Mouse (Mus musculus) left cerebral cortex, adult 2 months (tissue): ENCODE data around the gene Tex52. TPM values are rescaled to one million over a fixed set of nuclear protein-coding genes. Genes with fewer than 3 reads are reported as not detected.
A peak's percentile ranks its signal among the peaks of the same experiment; 100 is the strongest.
"Not testable (repeated sequence)": the region's sequence is repeated elsewhere in the genome, so short reads cannot be mapped to it uniquely, and the experiment has no call there.

Experiments used
- DNase-seq, 2 experiments: peaks; one replicate each; pipeline ENCODE4 v3.0.0; 2021 to 2022; ENCODE audit warnings: low spot score in 2 of 2, mixed read lengths in 1 of 2; ENCODE audit errors: extremely low spot score in 1 of 2
- H3K27ac ChIP-seq: fragments of 200-600 bp; 2 replicates; pipeline ENCODE4 v1.8.1; 2022
- H3K4me3 ChIP-seq: fragments of 200-600 bp; 2 replicates; pipeline ENCODE4 v1.8.1; 2022
- CTCF ChIP-seq: fragments of 200-600 bp; IDR thresholded peaks from 2 replicates; pipeline ENCODE4 v1.8.1; 2022; ENCODE audit warnings: antibody characterized with exemption, mild to moderate bottlenecking, moderate library complexity
- intact Hi-C: fragments of 180-260 bp; cut with DNase I; formaldehyde crosslinking; loops from one replicate; pipeline ENCODE4 v1.15.1; 2025
- total RNA-seq, 2 experiments: library from RNA; stranded (reverse); gene quantifications; 2 replicates each; pipeline ENCODE4 v1.2.3; 2021

The Tex52 gene
- total RNA-seq, 2 experiments from 2014 or later = 0.79 to 1.1 TPM

DNA sequence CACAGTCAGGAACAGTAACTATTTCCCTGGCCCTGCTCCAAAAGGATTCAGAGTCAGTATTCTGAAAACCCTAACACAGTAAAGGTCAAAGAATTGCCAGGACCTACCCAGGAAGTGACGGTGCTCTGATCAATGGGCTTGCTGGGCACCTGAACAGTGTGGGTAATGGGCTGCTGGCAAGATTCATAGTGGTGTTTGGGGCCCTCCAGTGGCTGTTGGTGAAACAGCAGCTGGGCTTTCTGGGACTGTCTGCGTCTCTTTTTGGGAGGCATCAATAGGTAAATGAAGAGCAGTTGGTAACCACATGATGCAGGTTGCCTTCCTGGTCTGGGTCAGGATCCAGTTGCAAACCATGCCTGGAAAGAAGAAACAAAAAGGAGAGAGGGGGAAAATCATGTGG lies 16.3 kb upstream of the Tex52 start:
- DNase-seq = peak; percentile 75 to 78

DNA sequence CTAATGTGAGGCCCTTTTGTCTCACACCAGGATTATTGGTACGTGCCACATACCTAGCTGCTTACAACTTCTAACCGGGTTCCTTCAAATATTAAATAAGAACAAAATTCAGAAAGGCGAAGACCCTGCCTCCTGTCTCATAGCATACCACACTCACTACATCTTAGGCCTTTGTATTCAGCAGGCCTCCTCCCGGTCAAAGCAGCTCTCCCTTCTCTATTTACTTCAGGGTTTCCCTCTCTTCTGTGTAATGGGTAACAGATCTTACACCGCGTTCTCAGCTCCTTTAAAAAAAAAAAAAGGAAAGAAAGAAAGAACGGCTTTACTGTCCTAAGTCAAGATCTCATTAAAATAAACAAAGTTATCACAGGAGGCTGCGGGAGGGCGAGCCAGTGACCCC lies 13.4 kb upstream of the Tex52 start:
- DNase-seq = no peak
- intact Hi-C loops = loop anchor here (5.0 kb wide), 1 partner anchor 50 kb away; no protein-coding TSS in a partner anchor
- peak overlapping the region; percentile 78 for H3K27ac ChIP-seq
- peak overlapping the region; percentile 70 for H3K4me3 ChIP-seq
- no peak for TF ChIP-seq CTCF

More for the DNA sequence above, 16.3 kb upstream of the Tex52 start:
- TF ChIP-seq CTCF = peak; percentile 97
- no peak overlapping the region for H3K27ac ChIP-seq
- H3K4me3 ChIP-seq = no peak overlapping the region
- intact Hi-C loops = loop anchor here (1.0 to 5.0 kb wide), 3 partner anchors 41 to 157 kb away; no protein-coding TSS in a partner anchor

DNA sequence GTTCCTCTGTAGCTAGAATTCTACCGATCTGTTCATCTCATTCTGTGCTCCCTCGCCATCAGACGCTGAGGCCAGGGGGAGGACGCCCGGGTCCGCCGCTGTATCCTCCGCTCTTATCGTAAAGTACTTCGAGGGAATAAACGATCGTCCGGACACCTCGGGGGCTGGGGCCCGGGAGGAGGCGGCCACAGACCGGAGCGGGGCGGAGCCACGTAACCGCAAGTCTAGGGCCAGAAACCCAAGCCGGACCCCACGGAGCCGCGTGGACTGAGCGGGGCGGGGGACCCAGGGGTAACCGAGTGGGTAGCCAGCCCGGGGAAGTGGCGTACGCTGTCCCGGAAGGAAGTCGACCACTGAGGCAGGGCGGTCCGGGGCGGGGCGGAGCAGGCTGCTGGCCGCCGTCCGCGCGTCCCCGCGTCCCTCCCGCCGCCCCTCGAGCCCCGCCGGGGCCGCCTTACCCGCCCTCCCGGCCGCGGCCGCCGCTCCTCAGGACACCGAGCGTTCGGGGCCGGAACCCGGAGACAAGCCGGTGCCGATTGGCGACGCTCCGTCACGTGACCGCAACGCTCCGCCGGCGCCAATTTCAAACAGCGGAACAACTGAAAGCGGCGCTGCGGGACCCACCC lies 12.8 kb upstream of the Tex52 start, which contains the start of the genes Rhno1 and Foxm1:
Gene Rhno1, minus strand, starts transcription at position 531 of the 626 bp plus-strand sequence.
Gene Foxm1, plus strand, starts transcription at position 587 of the 626 bp plus-strand sequence.
- intact Hi-C loops = loop anchor here (5.0 kb wide), 1 partner anchor 50 kb away; no protein-coding TSS in a partner anchor
- H3K27ac ChIP-seq = peak within 1 kb of the TSS; percentile 78
- H3K4me3 ChIP-seq = peak within 1 kb of the TSS; percentile 70
- no peak; the same call in 1 of the 2 replicates for TF ChIP-seq CTCF
- DNase-seq = peak; percentile 83 to 86

DNA sequence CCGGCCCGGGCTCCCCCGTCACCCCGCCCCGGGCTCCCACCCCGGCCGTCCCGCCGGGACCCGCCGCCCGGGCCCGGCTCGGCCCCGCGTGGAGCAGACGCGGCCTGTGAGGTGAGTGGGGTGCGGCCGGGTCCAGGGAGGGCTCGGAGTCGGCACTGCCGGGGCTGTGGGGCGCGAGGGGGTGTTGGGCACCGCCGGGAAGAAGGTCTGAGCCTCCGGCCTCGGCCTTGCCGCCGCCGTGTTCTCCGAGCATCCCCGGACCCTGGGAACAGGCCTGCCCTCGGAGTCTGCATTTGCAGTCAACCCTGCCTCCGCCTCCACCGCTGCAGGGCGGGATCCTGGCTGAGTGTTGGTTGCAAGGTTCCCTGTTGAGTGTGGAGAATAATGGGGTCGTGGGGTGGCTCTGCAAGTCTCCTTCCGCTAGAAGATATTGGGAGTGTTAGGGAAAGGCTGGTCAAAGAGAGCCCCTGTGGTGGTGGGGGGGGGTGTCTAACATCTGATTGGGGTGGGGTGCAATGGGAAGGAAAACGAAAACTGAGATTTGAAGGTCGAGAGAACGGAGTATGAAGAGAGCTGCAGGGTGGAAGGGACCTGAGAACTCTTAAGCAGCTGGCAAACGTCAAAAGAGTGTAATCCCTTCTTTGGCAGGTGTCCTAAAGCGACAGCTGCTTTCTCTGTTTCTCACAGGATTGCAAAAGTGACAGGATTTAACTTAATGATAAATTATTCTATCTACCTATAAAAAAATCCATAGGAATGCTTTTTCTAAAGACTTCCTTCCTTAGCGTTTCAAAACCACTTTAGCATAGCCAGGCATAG lies 12.0 kb upstream of the Tex52 start:
- DNase-seq = no peak
- no peak for TF ChIP-seq CTCF
- Histone ChIP-seq H3K27ac (no peak overlapping the region), H3K4me3 (peak overlapping the region; percentile 70)
- intact Hi-C loops = loop anchor here (5.0 kb wide), 1 partner anchor 49 kb away; no protein-coding TSS in a partner anchor

DNA sequence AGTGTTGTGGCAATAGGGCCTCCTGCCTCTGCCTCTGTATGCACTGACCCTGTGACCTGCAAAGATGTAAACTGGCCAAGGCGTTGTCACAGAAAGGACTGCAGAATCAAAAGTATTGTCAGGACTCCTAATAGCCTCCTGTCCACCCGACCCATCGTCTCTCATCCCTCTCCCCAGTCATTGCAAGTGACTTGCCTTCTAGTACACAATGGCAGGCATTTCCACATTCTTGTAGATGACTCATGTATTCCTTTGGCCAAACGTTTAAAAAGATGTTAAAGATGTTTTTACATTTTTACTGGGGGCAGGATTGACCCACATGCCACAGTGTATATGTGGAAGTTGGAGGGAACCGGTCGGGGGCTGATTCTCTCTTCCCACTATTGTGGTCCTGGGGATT lies 10.5 kb upstream of the Tex52 start:
- no peak for DNase-seq
- no peak overlapping the region for H3K27ac ChIP-seq
- intact Hi-C loops = loop anchor here (5.0 kb wide), 1 partner anchor 48 kb away; no protein-coding TSS in a partner anchor
- no peak overlapping the region for H3K4me3 ChIP-seq
- no peak for TF ChIP-seq CTCF

DNA sequence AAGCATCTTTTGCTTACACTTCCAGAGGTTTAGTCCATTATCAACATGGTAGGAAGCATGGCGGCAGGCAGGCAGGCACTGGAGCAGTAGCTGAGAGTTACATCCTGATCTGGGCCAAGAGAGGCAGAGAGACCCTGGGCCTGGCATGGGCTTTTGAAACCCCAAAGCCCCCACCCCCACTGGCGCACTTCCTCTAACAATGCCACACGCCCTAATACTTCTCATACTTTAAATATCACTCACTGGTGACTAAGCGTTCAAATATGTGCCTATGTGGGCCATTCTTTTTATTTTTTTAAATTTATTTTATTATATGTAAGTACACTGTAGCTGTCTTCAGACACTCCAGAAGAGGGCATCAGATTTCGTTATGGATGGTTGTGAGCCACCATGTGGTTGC lies 8.8 kb upstream of the Tex52 start:
- no peak for TF ChIP-seq CTCF
- intact Hi-C loops = no loop called here
- H3K27ac ChIP-seq = no peak overlapping the region
- H3K4me3 ChIP-seq = no peak overlapping the region
- no peak for DNase-seq

DNA sequence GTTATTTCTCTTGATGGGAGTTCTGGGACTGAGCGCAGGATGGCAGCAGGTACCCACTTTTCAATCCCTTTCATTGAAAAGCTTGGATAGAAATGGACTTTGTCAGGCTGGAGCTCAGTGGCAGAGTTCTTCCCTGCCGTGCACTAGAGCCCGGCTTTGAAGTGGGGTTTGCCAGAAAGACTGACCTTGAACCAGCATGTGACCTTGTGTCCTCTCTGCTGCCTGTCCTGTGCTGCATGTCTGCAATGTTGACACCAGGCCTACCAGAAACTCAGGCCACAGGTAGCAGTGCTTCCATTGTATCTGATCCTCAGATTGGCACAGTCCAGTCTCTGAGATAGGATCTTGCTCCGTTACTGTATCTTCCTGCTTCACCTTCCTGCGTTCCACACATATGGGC lies 5.2 kb upstream of the Tex52 start:
- Histone ChIP-seq H3K4me3 (no peak overlapping the region), H3K27ac (no peak overlapping the region)
- intact Hi-C loops = no loop called here
- no peak for DNase-seq
- no peak for TF ChIP-seq CTCF

DNA sequence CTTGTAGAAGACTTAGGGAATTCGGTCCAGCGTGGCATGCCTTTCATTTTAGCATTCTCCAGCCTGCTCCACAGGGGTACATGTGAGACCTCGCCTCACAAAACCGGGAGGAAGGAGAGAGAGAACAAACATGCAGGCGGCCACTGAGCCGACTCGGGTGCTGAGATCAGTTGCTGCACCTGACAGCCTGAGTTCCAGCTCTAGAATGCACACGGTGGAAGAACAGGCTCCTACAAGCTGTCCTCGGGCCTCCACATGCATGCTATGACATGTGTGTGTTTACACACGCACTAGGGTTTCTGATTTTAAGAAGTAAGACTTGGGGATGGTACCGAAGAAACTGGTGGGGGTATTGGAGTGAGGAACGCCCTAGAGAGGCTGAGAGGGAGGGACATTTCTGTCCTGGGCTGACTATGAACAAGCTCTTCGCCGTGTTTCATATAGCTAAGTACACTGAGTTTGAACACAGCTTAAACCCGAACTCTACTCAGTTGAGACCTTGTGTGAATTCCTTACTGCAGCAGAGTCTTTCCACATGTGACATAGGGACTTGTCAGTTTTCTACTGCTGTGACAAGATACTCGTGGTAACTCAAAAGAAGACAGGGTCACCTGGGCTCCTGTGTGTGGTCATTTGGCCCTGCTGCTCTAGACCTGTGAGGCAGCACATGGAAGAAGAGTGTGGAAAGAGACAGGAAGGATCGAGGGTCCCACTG lies 1.3 kb downstream of the Tex52 start:
- Histone ChIP-seq H3K4me3 (no peak overlapping the region), H3K27ac (peak overlapping the region; percentile 50; the same call in 1 of the 2 replicates)
- no peak for DNase-seq
- intact Hi-C loops = no loop called here
- no peak for TF ChIP-seq CTCF

DNA sequence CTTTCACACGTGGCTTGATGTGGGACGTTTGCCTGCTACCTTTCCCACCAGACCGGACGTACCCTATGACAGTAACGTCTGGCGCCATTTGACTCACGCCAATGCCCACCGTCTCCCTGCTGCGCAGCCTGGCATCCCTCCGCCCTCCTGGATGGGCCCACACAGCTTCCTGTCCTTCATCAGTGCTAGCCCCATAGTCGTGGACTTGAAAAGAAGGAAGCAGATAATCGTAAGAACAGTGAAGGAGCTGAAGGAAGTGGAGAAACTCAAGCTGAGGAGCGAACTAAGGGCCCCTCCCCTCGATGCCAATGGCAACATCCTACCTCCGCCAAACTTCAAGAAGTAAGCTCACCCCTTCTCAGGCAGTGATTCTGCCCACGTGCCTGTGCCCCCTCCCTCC lies 4.4 kb downstream of the Tex52 start:
- no peak for DNase-seq
- intact Hi-C loops = no loop called here

DNA sequence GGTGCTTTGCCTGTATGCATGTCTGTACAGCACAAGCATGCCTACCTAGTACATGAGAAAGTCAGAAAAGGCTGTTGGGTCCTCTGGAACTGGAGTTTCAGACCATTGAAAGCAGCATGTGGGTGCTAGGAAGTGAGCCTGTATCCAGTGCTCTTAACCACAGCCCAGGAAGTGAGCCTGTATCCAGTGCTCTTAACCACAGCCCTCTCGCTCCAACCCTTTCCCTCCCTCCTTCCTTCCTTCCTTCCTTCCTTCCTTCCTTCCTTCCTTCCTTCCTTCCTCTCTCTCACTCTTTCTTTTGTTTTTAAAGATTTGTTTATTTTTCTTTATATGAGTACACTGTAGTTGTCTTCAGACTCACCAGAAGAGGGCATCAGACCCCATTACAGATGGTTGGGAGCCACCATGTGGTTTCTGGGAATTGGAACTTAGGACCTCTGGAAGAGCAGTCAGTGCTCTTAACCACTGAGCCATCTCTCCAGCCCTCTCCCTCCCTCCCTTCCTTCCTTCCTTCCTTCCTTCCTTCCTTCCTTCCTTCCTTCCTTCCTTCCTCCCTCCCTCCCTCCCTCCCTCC lies 5.4 kb downstream of the Tex52 start:
- DNase-seq, H3K27ac ChIP-seq, H3K4me3 ChIP-seq, intact Hi-C loops: not testable (repeated sequence)
- TF ChIP-seq CTCF = peak; percentile 27

More for the DNA sequence above, 4.4 kb downstream of the Tex52 start:
- H3K4me3 ChIP-seq = no peak overlapping the region
- TF ChIP-seq CTCF = no peak
- no peak overlapping the region for H3K27ac ChIP-seq

DNA sequence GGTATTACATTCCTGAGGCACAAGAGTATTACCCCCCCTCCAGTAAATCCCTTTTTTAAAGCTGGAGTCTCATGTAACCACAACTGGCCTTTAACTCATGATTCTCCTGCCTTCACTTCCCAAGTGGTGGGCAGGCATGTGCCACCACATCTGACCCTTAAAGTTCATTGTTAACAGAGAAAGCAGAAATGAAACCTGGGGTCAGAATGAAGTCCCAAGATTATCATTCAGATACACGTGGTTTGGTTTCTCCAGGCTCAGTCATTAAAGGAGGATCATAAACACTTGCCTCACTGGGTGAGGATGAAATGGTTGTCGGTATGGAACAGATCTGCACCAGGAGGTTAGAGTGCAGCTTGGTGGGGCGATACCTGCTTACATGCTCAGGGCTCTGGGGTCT lies 6.0 kb downstream of the Tex52 start:
- TF ChIP-seq CTCF = no peak
- DNase-seq = no peak
- Histone ChIP-seq H3K4me3 (no peak overlapping the region), H3K27ac (no peak overlapping the region)
- intact Hi-C loops = no loop called here
